Mouse (Mus musculus) midbrain, embryonic 10.5 days (tissue): ENCODE results near the gene Cnn1. TPM values are rescaled to one million over a fixed set of nuclear protein-coding genes. Genes with fewer than 3 reads are reported as not detected.

ENCODE experiments used
- DNase-seq: peaks from one replicate; pipeline ENCODE4 v3.0.0-alpha.2; 2017; ENCODE audit warnings: low spot score
- H3K27ac ChIP-seq: fragments of 300-500 bp; sonication (generic); replicated peaks from 2 replicates; pipeline ENCODE4 v1.5.1; 2016; ENCODE audit warnings: mild to moderate bottlenecking
- H3K27me3 ChIP-seq: fragments of 300-500 bp; sonication (generic); 2 replicates; pipeline ENCODE4 v1.6.1; 2016; ENCODE audit warnings: low read depth, mild to moderate bottlenecking; ENCODE audit not compliant: poor library complexity, severe bottlenecking
- H3K36me3 ChIP-seq: fragments of 300-500 bp; sonication (generic); 2 replicates; pipeline ENCODE4 v1.6.1; 2016; ENCODE audit warnings: mild to moderate bottlenecking, moderate library complexity
- H3K4me1 ChIP-seq: fragments of 300-500 bp; sonication (generic); 2 replicates; pipeline ENCODE4 v1.6.1; 2016
- H3K4me3 ChIP-seq: fragments of 300-500 bp; sonication (generic); 2 replicates; pipeline ENCODE4 v1.5.1; 2016; ENCODE audit warnings: mild to moderate bottlenecking, moderate library complexity
- H3K9me3 ChIP-seq: fragments of 300-500 bp; sonication (generic); replicated peaks from 2 replicates; pipeline ENCODE4 v1.6.1; 2016; ENCODE audit warnings: mild to moderate bottlenecking
- WGBS: fragments of 180-500 bp; shearing (Covaris S2); methylation state at CpG from one replicate; pipeline ENCODE4 v1.1.7; 2016; 5-methylcytosine and 5-hydroxymethylcytosine counted together
- polyA plus RNA-seq: library from polyadenylated mRNA; unstranded; fragments of >200 nt; fragmentation: Nextera tagmentation; extraction: Ambion mirVana; gene quantifications from 2 replicates; pipeline ENCODE4 v1.2.1, GENCODE M21; 2016

The Cnn1 gene
- polyA plus RNA-seq, 1 experiment from 2014 or later: 1.0 TPM

GRCm38 (mm10) chr9:22117754-22118456, 18.9 kb downstream of the Cnn1 start:
- Histone ChIP-seq H3K27ac (peak overlapping the region; percentile 93; the same call in 1 of the 2 replicates), H3K4me3 (peak overlapping the region; percentile 81)
- WGBS: 49% methylated on average over 10 of the region's 10 CpGs

GRCm38 (mm10) chr9:22119543-22119942, 20.5 kb downstream of the Cnn1 start:
- DNase-seq: no peak
- Histone ChIP-seq H3K4me3 (no peak overlapping the region), H3K4me1 (peaks cover 22% of the 10 kb centered on the region), H3K36me3 (peaks cover 3% of the 10 kb centered on the region; the same call in 1 of the 2 replicates), H3K27me3 (no peaks in the 10 kb centered on the region), H3K27ac (no peak overlapping the region), H3K9me3 (no peaks in the 10 kb centered on the region)
- WGBS: 94% methylated on average over 4 of the region's 4 CpGs

More at GRCm38 (mm10) chr9:22117754-22118456, 18.9 kb downstream of the Cnn1 start:
- no peaks in the 10 kb centered on the region for H3K27me3 ChIP-seq
- peak; percentile 37 for DNase-seq
- peaks cover 22% of the 10 kb centered on the region for H3K4me1 ChIP-seq
- H3K9me3 ChIP-seq: no peaks in the 10 kb centered on the region
- H3K36me3 ChIP-seq: peaks cover 18% of the 10 kb centered on the region

DNA sequence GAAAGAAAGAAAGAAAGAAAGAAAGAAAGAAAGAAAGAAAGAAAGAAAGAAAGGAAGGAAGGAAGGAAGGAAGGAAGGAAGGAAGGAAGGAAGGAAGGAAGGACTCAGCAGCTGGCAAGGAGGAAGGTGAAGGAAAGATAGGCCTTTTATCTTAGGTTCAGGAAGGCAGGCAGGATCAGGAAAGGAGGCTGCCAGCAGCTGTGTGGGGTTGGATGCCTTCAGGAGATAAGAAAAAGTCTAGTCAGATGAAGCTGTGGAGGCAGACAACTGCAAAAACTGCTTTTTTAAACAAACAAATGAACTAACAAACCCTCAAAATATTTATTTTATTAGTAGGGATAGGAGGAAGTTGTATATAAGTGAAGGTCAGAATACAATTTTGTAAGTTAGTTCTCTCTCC, 22.5 kb downstream of the Cnn1 start:
- Histone ChIP-seq H3K4me3 (no peak overlapping the region), H3K27ac (no peak overlapping the region), H3K27me3 (no peaks in the 10 kb centered on the region), H3K9me3 (no peaks in the 10 kb centered on the region), H3K36me3 (no peaks in the 10 kb centered on the region), H3K4me1 (peaks cover 10% of the 10 kb centered on the region)
- DNase-seq: no peak

DNA sequence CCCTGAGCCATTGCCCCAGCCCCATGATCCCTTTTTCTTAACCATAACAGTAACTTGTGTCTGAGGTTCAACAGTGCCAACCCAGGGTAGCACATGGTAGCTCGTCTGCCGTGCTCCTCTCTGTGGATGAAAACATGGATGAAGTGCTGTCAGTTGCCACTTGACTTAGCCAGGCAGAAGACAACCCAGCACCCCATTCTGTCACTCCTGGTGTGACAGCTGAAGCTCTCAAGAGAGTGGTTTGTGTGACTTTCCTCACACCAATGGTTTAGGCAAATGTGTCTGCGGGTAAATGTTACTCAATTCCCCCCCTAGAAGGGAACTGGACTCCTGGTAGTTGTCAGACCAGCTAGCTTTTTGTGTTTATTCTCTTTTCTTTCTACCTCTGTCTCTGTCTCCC, 23.0 kb downstream of the Cnn1 start:
- Histone ChIP-seq H3K36me3 (no peaks in the 10 kb centered on the region), H3K27ac (no peak overlapping the region), H3K4me1 (peaks cover 7% of the 10 kb centered on the region), H3K4me3 (no peak overlapping the region), H3K9me3 (no peaks in the 10 kb centered on the region), H3K27me3 (no peaks in the 10 kb centered on the region)
- DNase-seq: no peak
- WGBS: 86% methylated on average over 3 of the region's 3 CpGs

- DNase-seq: no peak
- Histone ChIP-seq H3K4me1 (0 out of 2 replicates have a peak, but pooled peaks cover 7% of the 10 kb centered on the region), H3K27ac (no peak overlapping the region), H3K36me3 (no peaks in the 10 kb centered on the region), H3K27me3 (no peaks in the 10 kb centered on the region), H3K4me3 (no peak overlapping the region), H3K9me3 (no peaks in the 10 kb centered on the region)
- WGBS: 88% methylated on average over 7 of the region's 7 CpGs
Measured at GRCm38 (mm10) chr9:22123069-22123609, 24.1 kb downstream of the Cnn1 start.

- Histone ChIP-seq H3K9me3 (no peaks in the 10 kb centered on the region), H3K27me3 (0 out of 2 replicates have a peak, but pooled peaks cover 2% of the 10 kb centered on the region), H3K36me3 (no peaks in the 10 kb centered on the region), H3K4me1 (0 out of 2 replicates have a peak, but pooled peaks cover 7% of the 10 kb centered on the region), H3K4me3 (no peak overlapping the region), H3K27ac (no peak overlapping the region)
- 91% methylated on average over 3 of the region's 3 CpGs for WGBS
- DNase-seq: no peak
Measured at GRCm38 (mm10) chr9:22124169-22124568, 25.2 kb downstream of the Cnn1 start.

- 88% methylated on average over 15 of the region's 15 CpGs for WGBS
- DNase-seq: no peak
- no peak overlapping the region for H3K4me3 ChIP-seq
- no peaks in the 10 kb centered on the region for H3K9me3 ChIP-seq
- H3K36me3 ChIP-seq: no peaks in the 10 kb centered on the region
- 0 out of 2 replicates have a peak, but pooled peaks cover 7% of the 10 kb centered on the region for H3K4me1 ChIP-seq
- no peak overlapping the region for H3K27ac ChIP-seq
- peaks cover 15% of the 10 kb centered on the region for H3K27me3 ChIP-seq
Measured at GRCm38 (mm10) chr9:22125246-22126027, 26.4 kb downstream of the Cnn1 start.

- Histone ChIP-seq H3K27me3 (peaks cover 60% of the 10 kb centered on the region), H3K27ac (peak overlapping the region; percentile 34; the same call in 1 of the 2 replicates), H3K36me3 (no peaks in the 10 kb centered on the region), H3K4me1 (peaks cover 19% of the 10 kb centered on the region), H3K4me3 (peak overlapping the region; percentile 47), H3K9me3 (no peaks in the 10 kb centered on the region)
- DNase-seq: peak; percentile 17
- WGBS: 2% methylated on average over 35 of the region's 35 CpGs
Measured at GRCm38 (mm10) chr9:22131226-22131981, 32.4 kb downstream of the Cnn1 start.

GRCm38 (mm10) chr9:22132220-22132619, 33.2 kb downstream of the Cnn1 start:
- H3K27me3 ChIP-seq: peaks cover 68% of the 10 kb centered on the region
- 47% methylated on average over 11 of the region's 11 CpGs for WGBS
- no peak for DNase-seq

GRCm38 (mm10) chr9:22134246-22134890, 35.4 kb downstream of the Cnn1 start:
- H3K4me3 ChIP-seq: no peak overlapping the region
- DNase-seq: no peak
- H3K27me3 ChIP-seq: peaks cover 70% of the 10 kb centered on the region
- H3K4me1 ChIP-seq: peaks cover 26% of the 10 kb centered on the region
- no peaks in the 10 kb centered on the region for H3K36me3 ChIP-seq
- 89% methylated on average over 7 of the region's 7 CpGs for WGBS
- 0 out of 2 replicates have a peak overlapping the region, but pooled peaks have one; percentile 55 for H3K27ac ChIP-seq
- no peaks in the 10 kb centered on the region for H3K9me3 ChIP-seq

More at GRCm38 (mm10) chr9:22132220-22132619, 33.2 kb downstream of the Cnn1 start:
- Histone ChIP-seq H3K36me3 (no peaks in the 10 kb centered on the region), H3K27ac (no peak overlapping the region), H3K4me1 (peaks cover 24% of the 10 kb centered on the region), H3K4me3 (peak overlapping the region; percentile 47), H3K9me3 (no peaks in the 10 kb centered on the region)

DNA sequence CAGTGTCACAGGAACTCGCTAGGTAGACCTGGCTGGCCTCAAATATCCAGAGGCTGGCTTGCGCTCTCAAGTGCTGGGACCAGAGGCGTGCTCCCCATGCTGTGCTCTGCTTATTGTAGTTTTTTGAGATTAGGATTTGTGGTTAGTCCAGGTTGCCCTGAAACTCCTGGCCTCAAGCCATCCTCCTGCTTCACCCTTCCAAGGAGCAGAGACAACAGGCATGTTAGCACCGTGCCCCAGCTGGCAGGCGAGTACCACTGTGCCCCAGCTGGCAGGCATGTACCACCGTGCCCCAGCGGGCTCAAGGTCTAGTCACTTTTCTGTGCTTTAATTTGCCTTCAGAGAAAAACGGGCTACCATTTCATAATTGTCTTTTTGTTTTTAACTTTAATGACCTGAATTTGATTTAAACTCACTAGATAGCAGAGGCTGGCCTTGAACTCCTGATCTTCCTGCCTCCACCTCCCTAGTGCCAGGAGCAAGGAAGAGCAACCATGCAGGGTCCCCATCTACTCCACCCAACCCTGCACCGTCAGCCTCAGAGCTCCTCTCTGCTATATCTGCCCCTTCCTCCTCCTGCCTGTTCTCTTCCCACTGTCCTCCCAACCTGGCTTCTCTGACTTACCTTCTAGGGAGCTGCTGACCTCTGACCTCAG, 36.1 kb downstream of the Cnn1 start:
- H3K4me3 ChIP-seq: peak overlapping the region; percentile 18; the same call in 1 of the 2 replicates
- H3K4me1 ChIP-seq: peaks cover 26% of the 10 kb centered on the region
- DNase-seq: no peak
- peak overlapping the region; percentile 55; the same call in 1 of the 2 replicates for H3K27ac ChIP-seq
- H3K9me3 ChIP-seq: no peaks in the 10 kb centered on the region
- 89% methylated on average over 9 of the region's 9 CpGs for WGBS
- no peaks in the 10 kb centered on the region for H3K36me3 ChIP-seq
- peaks cover 62% of the 10 kb centered on the region for H3K27me3 ChIP-seq
